Mouse (Mus musculus) kidney, adult 2 months (tissue): ENCODE measurements at regions not wholly inside any gene's neighbourhood (a gene's known extent, or its start where the extent isn't known, plus 50 kb on each side); places are given as distances from the start of the nearest gene placed in this dataset.
"Not testable (repeated sequence)": the region's sequence is repeated elsewhere in the genome, so short reads cannot be mapped to it uniquely, and the experiment has no call there.

ENCODE experiments used
- CTCF ChIP-seq: fragments of 200-500 bp; conservative IDR thresholded peaks from 2 replicates; pipeline ENCODE4 v1.5.1; 2011; ENCODE audit warnings: low read depth, mild to moderate bottlenecking, control low read depth, low read length, moderate library complexity, mixed read lengths; ENCODE audit not compliant: insufficient read depth, insufficient read length
- POLR2A ChIP-seq: fragments of 200-500 bp; IDR thresholded peaks from one replicate; pipeline ENCODE4 v1.6.1; 2011; ENCODE audit warnings: low read depth, low read length, control low read depth

DNA sequence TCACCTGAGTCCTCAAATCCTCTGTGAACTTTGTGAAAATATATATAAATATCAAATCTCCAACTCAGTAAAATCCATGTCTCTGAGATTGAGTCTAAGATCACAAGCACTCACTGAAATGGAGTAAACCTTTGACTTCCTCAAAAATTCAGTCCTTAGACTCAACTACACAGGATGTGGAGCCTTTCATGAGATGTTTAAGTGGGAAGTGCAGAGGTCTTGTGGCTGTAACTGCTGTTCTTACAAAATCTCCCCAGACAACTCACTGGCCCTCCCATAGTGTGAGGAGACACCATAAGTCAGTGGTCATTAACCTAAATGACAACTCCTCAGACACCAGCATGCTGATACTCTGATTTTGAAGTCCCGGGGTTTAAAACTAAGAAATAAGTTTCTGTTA, 59.2 kb upstream of the Lrrc8b start:
- not testable (repeated sequence) for TF ChIP-seq POLR2A, CTCF
